ENCODE assay signal across 9 mouse cellular contexts in genomic region chr5:74171768-74172167, GRCm38 (mm10). TPM values are rescaled to one million over a fixed set of nuclear protein-coding genes. Genes with fewer than 3 reads are reported as not detected.
DNase-seq lines count a peak whose midpoint lies in the region; ATAC-seq and TF ChIP-seq lines count a peak whose summit lies in the region.
"Had no signal": no experiment of that assay in that cellular context is flagged by ENCODE, and none has a peak within 500 bp of the region (broad histone marks: within the 10 kb centered on the region; RNA-seq: fewer than 3 reads in every experiment).

No protein-coding gene starts in this region.

- no peak for TF ChIP-seq EP300 in heart, postnatal 0 days (IDR thresholded peaks at IDR 0.05; ENCODE audit: low read depth)

- no peak for DNase-seq in heart, postnatal 0 days (ENCODE audit: low spot score)
- DNase-seq in heart, adult 18-20 months: no peak
- peak; percentile 58 to 80 for DNase-seq in urinary bladder, adult 18-20 months (ENCODE audit: low spot score in 2 of 2)
- DNase-seq in urinary bladder, postnatal 10 days (ENCODE audit: low spot score): no peak
- DNase-seq in limb, embryonic 14.5 days (ENCODE audit: low spot score): no peak
- DNase-seq in right cerebral cortex, postnatal 14 days: no peak
- no peak for DNase-seq in left cerebral cortex, adult 9 months (ENCODE audit: low spot score in 2 of 2)
- DNase-seq: cerebellum, adult 9-11 months had no signal

- 67% methylated on average over 9 of the region's 9 CpGs for WGBS in heart, postnatal 0 days
- 62% methylated on average over 9 of the region's 9 CpGs for WGBS in limb, embryonic 14.5 days

- no peak for TF ChIP-seq CTCF in heart, postnatal 0 days (IDR thresholded peaks at IDR 0.05; ENCODE audit: low read depth)

- no peaks in the 10 kb centered on the region for H3K36me3 ChIP-seq in heart, postnatal 0 days (replicated peaks; ENCODE audit: control insufficient read depth, insufficient read depth, low read length)
- H3K36me3 ChIP-seq in limb, embryonic 14.5 days (ENCODE audit: control insufficient read depth, insufficient read depth, low read length): no peaks in the 10 kb centered on the region

- peak overlapping the region; percentile 88 for H3K27ac ChIP-seq in heart, postnatal 0 days (ENCODE audit: low read depth)
- peak overlapping the region; percentile 84; the same call in 1 of the 2 replicates for H3K27ac ChIP-seq in limb, embryonic 14.5 days (replicated peaks; ENCODE audit: low read depth, low read length)

- H3K4me3 ChIP-seq in heart, postnatal 0 days (ENCODE audit: low read depth, low read length): no peak overlapping the region
- H3K4me3 ChIP-seq in limb, embryonic 14.5 days (replicated peaks; ENCODE audit: low read length): no peak overlapping the region
- H3K4me3 ChIP-seq: myocyte had no signal

- no peaks in the 10 kb centered on the region for H3K9me3 ChIP-seq in heart, postnatal 0 days (replicated peaks; ENCODE audit: control insufficient read depth, low read length)
- H3K9me3 ChIP-seq in limb, embryonic 14.5 days (ENCODE audit: control insufficient read depth, low read length): no peaks in the 10 kb centered on the region

- H3K4me2 ChIP-seq in heart, postnatal 0 days (ENCODE audit: low read depth, low read length): no peak overlapping the region
- no peak overlapping the region for H3K4me2 ChIP-seq in limb, embryonic 14.5 days (replicated peaks; ENCODE audit: low read depth, low read length, severe bottlenecking)

- peaks cover 23% of the 10 kb centered on the region for H3K4me1 ChIP-seq in heart, postnatal 0 days (ENCODE audit: control insufficient read depth, insufficient read depth)
- H3K4me1 ChIP-seq in limb, embryonic 14.5 days (ENCODE audit: control insufficient read depth, insufficient read depth, low read length): peaks cover 51% of the 10 kb centered on the region

- ATAC-seq in heart, postnatal 0 days (ENCODE audit: insufficient read depth, low read depth): no peak
- no peak for ATAC-seq in limb, embryonic 14.5 days (ENCODE audit: low FRiP score, low read depth)

- TF ChIP-seq POLR2A in limb, embryonic 14.5 days (IDR thresholded peaks at IDR 0.05; ENCODE audit: borderline replicate concordance, extremely low read depth, insufficient read depth, insufficient read length): no peak

- H3K9ac ChIP-seq in heart, postnatal 0 days (replicated peaks; ENCODE audit: low read depth, low read length): no peak overlapping the region
- H3K9ac ChIP-seq in limb, embryonic 14.5 days (ENCODE audit: low read depth, low read length, severe bottlenecking): no peak overlapping the region

- no peaks in the 10 kb centered on the region for H3K27me3 ChIP-seq in heart, postnatal 0 days (ENCODE audit: control insufficient read depth, insufficient read depth, low read length)
- no peaks in the 10 kb centered on the region for H3K27me3 ChIP-seq in limb, embryonic 14.5 days (ENCODE audit: control insufficient read depth, insufficient read depth, low read length)

RNA-seq across cellular contexts. Expression of gene Rasl11b, which starts 23.3 kb away (rescaled TPM):
- total RNA-seq in heart, postnatal 0 days (2014; rRNA removed; ENCODE audit: low replicate concordance): 22.8 and 24.5 TPM in 2 replicates
- polyA plus RNA-seq in heart, postnatal 0 days (2015; fragmentation: Nextera tagmentation; extraction: Ambion mirVana): 61.9 and 67.8 TPM in 2 replicates
- total RNA-seq in heart, adult 18-20 months (2021): 10 to 100 TPM; 28.0 to 31.6 TPM
- 111 and 146 TPM in 2 replicates for polyA plus RNA-seq in limb, embryonic 14.5 days (2012; rRNA removed)
- polyA plus RNA-seq in limb, embryonic 14.5 days (2014; fragmentation: Nextera tagmentation; extraction: Ambion mirVana): 102 and 116 TPM in 2 replicates

Comparison
In these comparisons a context has a peak if more than half of its experiments do, and no peak if none do; other contexts are left out.
1. DNase-seq: peak in urinary bladder, adult 18-20 months (2 of 2); none in heart, postnatal 0 days (single experiment), heart, adult 18-20 months (0 of 2), urinary bladder, postnatal 10 days (single experiment), limb, embryonic 14.5 days (single experiment), right cerebral cortex, postnatal 14 days (single experiment) and left cerebral cortex, adult 9 months (0 of 2).